In genomic region chr13:38320354-38320753, GRCm38 (mm10) we compare ENCODE assay signal across 13 mouse cellular contexts. TPM values are rescaled to one million over a fixed set of nuclear protein-coding genes. Genes with fewer than 3 reads are reported as not detected.
A peak's percentile ranks its signal among the peaks of the same experiment; 100 is the strongest.
DNase-seq lines count a peak whose midpoint lies in the region; ATAC-seq and TF ChIP-seq lines count a peak whose summit lies in the region.
"Had no signal": no experiment of that assay in that cellular context is flagged by ENCODE, and none has a peak within 500 bp of the region (broad histone marks: within the 10 kb centered on the region; RNA-seq: fewer than 3 reads in every experiment).

No protein-coding gene starts in this region.

- no peak for TF ChIP-seq CTCF in kidney, adult 2 months (conservative IDR thresholded peaks at IDR 0.05; ENCODE audit: insufficient read depth, insufficient read length, low read depth, low read length)

- no peaks in the 10 kb centered on the region for H3K9me3 ChIP-seq in stomach, embryonic 16.5 days (replicated peaks; ENCODE audit: control insufficient read depth, low read length)
- H3K9me3 ChIP-seq: forebrain, embryonic 15.5 days had no signal

- TF ChIP-seq POLR2A in kidney, adult 2 months (IDR thresholded peaks at IDR 0.05; ENCODE audit: low read depth, low read length): no peak

- no peaks in the 10 kb centered on the region for H3K36me3 ChIP-seq in kidney, adult 2 months (ENCODE audit: control insufficient read depth, insufficient read depth, low read length)
- no peaks in the 10 kb centered on the region for H3K36me3 ChIP-seq in stomach, embryonic 16.5 days (ENCODE audit: control insufficient read depth, insufficient read depth, low read length)
- H3K36me3 ChIP-seq: forebrain, embryonic 15.5 days had no signal

- H3K27me3 ChIP-seq in kidney, adult 2 months (replicated peaks; ENCODE audit: control insufficient read depth, insufficient read depth, low read length): no peaks in the 10 kb centered on the region
- no peaks in the 10 kb centered on the region for H3K27me3 ChIP-seq in stomach, embryonic 16.5 days (ENCODE audit: control insufficient read depth, insufficient read depth, low read length)
- H3K27me3 ChIP-seq: forebrain, embryonic 15.5 days had no signal

- H3K27ac ChIP-seq in kidney, adult 2 months (ENCODE audit: insufficient read depth, low read depth, low read length): no peak overlapping the region
- H3K27ac ChIP-seq in stomach, embryonic 16.5 days (ENCODE audit: low read length): no peak overlapping the region
- H3K27ac ChIP-seq: forebrain, embryonic 15.5 days had no signal

- H3K4me2 ChIP-seq in stomach, embryonic 16.5 days (ENCODE audit: low read depth, low read length): 0 out of 2 replicates have a peak overlapping the region, but pooled peaks have one; percentile 11
- H3K4me2 ChIP-seq: forebrain, embryonic 15.5 days had no signal

- DNase-seq in adrenal gland, postnatal 10 days: peak; percentile 35
- DNase-seq in adrenal gland, postnatal 25 days: no peak
- DNase-seq in kidney, adult 2 months: peak; percentile 2
- no peak for DNase-seq in kidney, adult 18-20 months
- DNase-seq in urinary bladder, adult 18-20 months (ENCODE audit: low spot score in 2 of 2): peak; percentile 19 to 21
- no peak for DNase-seq in urinary bladder, adult 2 months (ENCODE audit: low spot score)
- DNase-seq in gastrocnemius, postnatal 14 days: no peak
- DNase-seq: cerebellum, postnatal 36 days; heart, postnatal 4 days; lung, postnatal 4 days; thymus, postnatal 36 days had no signal

- H3K4me1 ChIP-seq in kidney, adult 2 months (ENCODE audit: control insufficient read depth, insufficient read depth, low read length): no peaks in the 10 kb centered on the region
- H3K4me1 ChIP-seq in stomach, embryonic 16.5 days (ENCODE audit: control insufficient read depth, insufficient read depth, low read length): peaks cover 5% of the 10 kb centered on the region

- no peak overlapping the region for H3K4me3 ChIP-seq in kidney, adult 2 months (ENCODE audit: insufficient read depth, low read depth, low read length)
- no peak overlapping the region for H3K4me3 ChIP-seq in stomach, embryonic 16.5 days (replicated peaks; ENCODE audit: low read length)
- H3K4me3 ChIP-seq: forebrain, embryonic 15.5 days had no signal

- WGBS in kidney, adult 2 months: 39% methylated on average over 10 of the region's 10 CpGs
- WGBS in stomach, embryonic 16.5 days: 25% methylated on average over 10 of the region's 10 CpGs

- intact Hi-C loops in gastrocnemius, postnatal 14 days (cut with DNase I; ENCODE audit: low total_unique reads): no loop called here

- no peak overlapping the region for H3K9ac ChIP-seq in stomach, embryonic 16.5 days (ENCODE audit: low read length)
- H3K9ac ChIP-seq: forebrain, embryonic 15.5 days had no signal

- ATAC-seq in stomach, embryonic 16.5 days (ENCODE audit: insufficient read depth, low FRiP score): no peak; the same call in 1 of the 2 replicates
- ATAC-seq: forebrain, embryonic 15.5 days had no signal

RNA-seq across cellular contexts. Expression of gene Bmp6, which starts 24.6 kb away (rescaled TPM):
- total RNA-seq in adrenal gland, postnatal 10 days (2021): 10 to 100 TPM in 1 of 2 experiments, 1 to 10 TPM in 1; 9.5 to 11.2 TPM
- total RNA-seq in adrenal gland, postnatal 25 days (2021): 7.2 and 7.8 TPM in 2 replicates
- 63.5 and 67.0 TPM in 2 replicates for polyA plus RNA-seq in kidney, adult 2 months (2012; rRNA removed)
- polyA plus RNA-seq in urinary bladder, adult 2 months (2012; rRNA removed): 19.4 and 20.0 TPM in 2 replicates
- polyA plus RNA-seq in stomach, embryonic 16.5 days (2015; fragmentation: Nextera tagmentation; extraction: Ambion mirVana): 1.0 and 1.4 TPM in 2 replicates
- 1 to 10 TPM; 7.1 to 8.8 TPM for total RNA-seq in gastrocnemius, postnatal 14 days (2021)

Comparison
In these comparisons a context has a peak if more than half of its experiments do, and no peak if none do; other contexts are left out.
1. DNase-seq: peak in adrenal gland, postnatal 10 days (single experiment), kidney, adult 2 months (single experiment) and urinary bladder, adult 18-20 months (2 of 2); none in adrenal gland, postnatal 25 days (single experiment), kidney, adult 18-20 months (single experiment), urinary bladder, adult 2 months (single experiment) and gastrocnemius, postnatal 14 days (single experiment).